Mouse (Mus musculus) embryonic facial prominence, embryonic 15.5 days (tissue): ENCODE data around the gene Art5. TPM values are rescaled to one million over a fixed set of nuclear protein-coding genes. Genes with fewer than 3 reads are reported as not detected.
A peak's percentile ranks its signal among the peaks of the same experiment; 100 is the strongest.
"Not testable (repeated sequence)": the region's sequence is repeated elsewhere in the genome, so short reads cannot be mapped to it uniquely, and the experiment has no call there.

Experiments
- ATAC-seq: fragments of 200-750 bp; cut with Nextera tagmentation; 2 replicates; pipeline ENCODE4 v1.8.0; 2017; ENCODE audit warnings: low read depth, moderate TSS enrichment; ENCODE audit not compliant: insufficient number of reproducible peaks, low FRiP score, low TSS enrichment
- H3K27ac ChIP-seq: fragments of 300-500 bp; sonication (generic); replicated peaks from 2 replicates; pipeline ENCODE4 v1.5.1; 2015; ENCODE audit warnings: mild to moderate bottlenecking, inconsistent platforms
- H3K27me3 ChIP-seq: fragments of 300-500 bp; sonication (generic); 2 replicates; pipeline ENCODE4 v1.6.1; 2015; ENCODE audit warnings: inconsistent platforms
- H3K36me3 ChIP-seq: fragments of 300-500 bp; sonication (generic); 2 replicates; pipeline ENCODE4 v1.6.1; 2015; ENCODE audit warnings: mild to moderate bottlenecking, inconsistent platforms
- H3K4me1 ChIP-seq: fragments of 300-500 bp; sonication (generic); 2 replicates; pipeline ENCODE4 v1.6.1; 2015; ENCODE audit warnings: inconsistent platforms
- H3K4me2 ChIP-seq: fragments of 300-500 bp; sonication (generic); replicated peaks from 2 replicates; pipeline ENCODE4 v1.6.1; 2015; ENCODE audit warnings: mild to moderate bottlenecking, inconsistent platforms
- H3K4me3 ChIP-seq: fragments of 300-500 bp; sonication (generic); replicated peaks from 2 replicates; pipeline ENCODE4 v1.5.1; 2015; ENCODE audit warnings: mild to moderate bottlenecking, inconsistent platforms
- H3K9ac ChIP-seq: fragments of 300-500 bp; sonication (generic); 2 replicates; pipeline ENCODE4 v1.6.1; 2015; ENCODE audit warnings: inconsistent platforms
- H3K9me3 ChIP-seq: fragments of 300-500 bp; sonication (generic); replicated peaks from 2 replicates; pipeline ENCODE4 v1.6.1; 2016; ENCODE audit warnings: inconsistent platforms
- WGBS: fragments of 180-500 bp; shearing (Covaris S2); methylation state at CpG from one replicate; pipeline ENCODE4 v1.1.7; 2015; 5-methylcytosine and 5-hydroxymethylcytosine counted together
- polyA plus RNA-seq: library from polyadenylated mRNA; unstranded; fragments of >200 nt; fragmentation: Nextera tagmentation; extraction: Ambion mirVana; gene quantifications from 2 replicates; pipeline ENCODE4 v1.2.1, GENCODE M21; 2015

Art5 gene
- polyA plus RNA-seq, 1 experiment from 2014 or later: 3.9 TPM

- H3K4me2 ChIP-seq: no peak overlapping the region
- no peak for ATAC-seq
- no peak overlapping the region for H3K4me3 ChIP-seq
- H3K4me1 ChIP-seq: no peaks in the 10 kb centered on the region
- no peak overlapping the region for H3K27ac ChIP-seq
- H3K9ac ChIP-seq: no peak overlapping the region
- H3K9me3 ChIP-seq: no peaks in the 10 kb centered on the region
- H3K36me3 ChIP-seq: peaks cover 62% of the 10 kb centered on the region
- WGBS: 88% methylated on average over 5 of the region's 5 CpGs
- H3K27me3 ChIP-seq: no peaks in the 10 kb centered on the region
Observed at GRCm38 (mm10) chr7:102081784-102082183, 27.5 kb downstream of the Art5 start.

- Histone ChIP-seq H3K4me3 (no peak overlapping the region), H3K27me3 (no peaks in the 10 kb centered on the region), H3K27ac (no peak overlapping the region), H3K4me2 (no peak overlapping the region), H3K9ac (no peak overlapping the region), H3K4me1 (no peaks in the 10 kb centered on the region), H3K36me3 (peaks cover 71% of the 10 kb centered on the region), H3K9me3 (no peaks in the 10 kb centered on the region)
- no peak for ATAC-seq
- WGBS: 90% methylated on average over 8 of the region's 8 CpGs
Observed at GRCm38 (mm10) chr7:102080311-102080710, 29.0 kb downstream of the Art5 start.

GRCm38 (mm10) chr7:102078517-102078916 is 30.8 kb downstream of the Art5 start:
- Histone ChIP-seq H3K27ac (no peak overlapping the region), H3K9ac (no peak overlapping the region), H3K36me3 (peaks cover 82% of the 10 kb centered on the region), H3K4me2 (no peak overlapping the region), H3K27me3 (no peaks in the 10 kb centered on the region), H3K4me1 (no peaks in the 10 kb centered on the region), H3K4me3 (no peak overlapping the region), H3K9me3 (no peaks in the 10 kb centered on the region)
- WGBS: 74% methylated on average over 7 of the region's 7 CpGs
- ATAC-seq: no peak

DNA sequence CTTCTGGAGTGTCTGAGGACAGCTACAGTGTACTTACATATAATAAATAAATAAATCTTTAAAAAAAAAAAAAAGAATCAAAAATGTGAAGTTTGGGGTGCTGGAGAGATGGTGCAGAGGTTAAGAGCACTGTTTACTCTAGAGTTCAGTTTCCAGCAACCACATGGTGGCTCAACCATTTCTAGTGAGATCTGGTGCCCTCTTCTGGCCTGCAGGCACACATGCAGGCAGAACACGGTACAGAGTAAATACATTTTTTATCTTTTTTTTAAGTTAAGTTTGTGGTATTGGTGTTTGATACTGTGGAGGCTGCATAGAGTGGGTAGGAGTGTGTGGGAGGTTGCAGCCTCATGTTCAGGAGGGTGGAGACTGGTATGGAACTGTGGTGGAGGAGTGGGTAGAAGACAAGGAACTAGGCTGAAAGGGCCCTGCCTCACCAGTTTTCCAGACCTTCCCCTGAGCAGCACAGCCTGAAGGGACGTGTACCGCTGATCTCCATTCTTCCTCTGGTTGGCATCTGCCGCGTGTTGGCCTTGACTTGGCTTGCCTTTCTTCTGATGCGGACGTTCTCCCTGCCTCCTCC is 32.5 kb downstream of the Art5 start:
- 74% methylated on average over 7 of the region's 7 CpGs for WGBS
- H3K27ac ChIP-seq: no peak overlapping the region
- no peaks in the 10 kb centered on the region for H3K27me3 ChIP-seq
- no peaks in the 10 kb centered on the region for H3K4me1 ChIP-seq
- ATAC-seq: peak; percentile 34; the same call in 1 of the 2 replicates
- H3K9me3 ChIP-seq: no peaks in the 10 kb centered on the region
- H3K4me3 ChIP-seq: no peak overlapping the region
- H3K9ac ChIP-seq: no peak overlapping the region
- no peak overlapping the region for H3K4me2 ChIP-seq
- H3K36me3 ChIP-seq: peaks cover 82% of the 10 kb centered on the region

- H3K4me2 ChIP-seq: peak overlapping the region; percentile 68
- H3K27ac ChIP-seq: no peak overlapping the region
- 64% methylated on average over 6 of the region's 6 CpGs for WGBS
- ATAC-seq: no peak
- no peaks in the 10 kb centered on the region for H3K27me3 ChIP-seq
- peaks cover 18% of the 10 kb centered on the region for H3K4me1 ChIP-seq
- H3K36me3 ChIP-seq: peaks cover 4% of the 10 kb centered on the region; the same call in 1 of the 2 replicates
- no peaks in the 10 kb centered on the region for H3K9me3 ChIP-seq
- peak overlapping the region; percentile 78 for H3K4me3 ChIP-seq
- peak overlapping the region; percentile 41 for H3K9ac ChIP-seq
Observed at GRCm38 (mm10) chr7:102066363-102066762, 42.9 kb downstream of the Art5 start.

DNA sequence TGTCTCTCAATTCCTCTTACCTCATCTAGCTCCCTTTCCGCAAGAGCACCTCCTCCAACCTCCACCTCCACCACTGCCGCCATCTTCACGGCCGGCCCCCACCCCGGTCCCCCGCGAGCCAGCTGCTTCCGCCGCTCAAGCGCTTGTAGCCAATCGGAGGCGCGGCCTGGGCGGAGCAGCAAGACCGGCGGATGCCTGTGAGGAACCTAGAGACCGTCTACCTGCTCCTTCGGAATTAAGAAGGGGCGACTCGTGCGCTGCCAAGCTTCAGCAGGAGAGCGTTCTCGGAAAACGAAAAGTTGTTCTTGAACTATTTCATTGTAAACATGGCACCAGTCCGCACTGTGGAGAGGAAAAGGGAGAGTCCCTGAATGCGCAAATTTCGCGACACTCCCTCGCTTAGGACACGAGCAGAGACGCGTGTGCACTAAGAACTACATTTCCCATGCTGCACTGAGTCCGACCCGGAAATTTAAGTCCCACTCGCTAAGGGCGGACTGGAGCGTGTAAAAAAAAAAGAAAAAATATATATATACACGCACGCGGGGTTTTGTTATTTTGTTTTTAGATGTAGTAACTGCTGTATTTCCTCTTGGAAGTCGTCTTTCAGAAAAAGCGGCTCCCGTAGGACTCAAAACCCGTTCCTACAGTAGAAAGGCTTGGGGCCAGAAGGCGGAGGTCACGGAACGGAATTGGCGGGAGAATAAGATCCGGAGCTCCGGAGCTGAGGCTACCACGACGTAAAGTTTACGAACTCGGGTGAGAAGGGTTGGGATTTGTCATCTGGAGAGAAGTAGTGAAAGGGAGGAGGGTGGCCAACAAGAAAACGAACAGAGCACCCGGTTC is 44.0 kb downstream of the Art5 start, which contains the start of the genes Rnf121, Xndc1 and Xntrpc:
Gene Rnf121 (minus strand): TSS at position 424 of the 846 bp plus-strand sequence.
Gene Xndc1 (plus strand): TSS at position 466 of the 846 bp plus-strand sequence.
Gene Xntrpc (plus strand): TSS at position 668 of the 846 bp plus-strand sequence.
- Histone ChIP-seq H3K9me3 (no peaks in the 10 kb centered on the region), H3K4me2 (peak within 1 kb of the TSS; percentile 68), H3K4me1 (peaks cover 18% of the 10 kb centered on the region), H3K27ac (peak within 1 kb of the TSS; percentile 88), H3K36me3 (peaks cover 4% of the 10 kb centered on the region; the same call in 1 of the 2 replicates), H3K4me3 (peak within 1 kb of the TSS; percentile 78), H3K27me3 (no peaks in the 10 kb centered on the region), H3K9ac (peak within 1 kb of the TSS; percentile 45)
- ATAC-seq: peak; percentile 99
- WGBS: under 1% methylated on average over 56 of the region's 56 CpGs

DNA sequence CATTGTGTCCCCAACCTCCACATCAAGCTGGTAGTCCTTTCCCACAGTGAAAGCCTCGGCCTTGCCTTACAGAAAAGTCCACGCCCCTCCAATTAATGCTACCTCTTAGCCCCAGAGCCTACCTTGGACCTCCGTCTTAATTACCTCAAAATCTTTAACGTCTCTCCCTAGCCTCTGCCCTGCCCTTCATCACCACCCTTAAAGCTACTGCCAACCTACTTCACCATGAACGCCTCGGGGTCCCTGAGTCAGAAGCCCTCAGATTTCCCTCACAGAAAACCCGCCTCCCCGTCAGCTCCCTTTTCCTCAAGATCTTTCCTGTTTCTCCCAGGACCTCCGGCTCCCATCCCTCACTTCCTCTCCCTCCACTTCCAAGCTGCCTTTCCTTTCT is 44.6 kb downstream of the Art5 start:
- no peak for ATAC-seq
- Histone ChIP-seq H3K4me3 (peak overlapping the region; percentile 78), H3K9me3 (no peaks in the 10 kb centered on the region), H3K9ac (peak overlapping the region; percentile 45), H3K4me1 (peaks cover 18% of the 10 kb centered on the region), H3K4me2 (peak overlapping the region; percentile 68), H3K36me3 (peaks cover 4% of the 10 kb centered on the region; the same call in 1 of the 2 replicates), H3K27me3 (no peaks in the 10 kb centered on the region), H3K27ac (peak overlapping the region; percentile 88)
- WGBS: 1% methylated on average over 9 of the region's 9 CpGs

- Histone ChIP-seq H3K4me2 (peak overlapping the region; percentile 68), H3K27me3 (no peaks in the 10 kb centered on the region), H3K9ac (no peak overlapping the region), H3K27ac (no peak overlapping the region), H3K9me3 (no peaks in the 10 kb centered on the region), H3K36me3 (peaks cover 8% of the 10 kb centered on the region; the same call in 1 of the 2 replicates), H3K4me3 (peak overlapping the region; percentile 78), H3K4me1 (peaks cover 18% of the 10 kb centered on the region)
- WGBS: 70% methylated on average over 9 of the region's 9 CpGs
- ATAC-seq: no peak
Observed at GRCm38 (mm10) chr7:102063891-102064290, 45.4 kb downstream of the Art5 start.

DNA sequence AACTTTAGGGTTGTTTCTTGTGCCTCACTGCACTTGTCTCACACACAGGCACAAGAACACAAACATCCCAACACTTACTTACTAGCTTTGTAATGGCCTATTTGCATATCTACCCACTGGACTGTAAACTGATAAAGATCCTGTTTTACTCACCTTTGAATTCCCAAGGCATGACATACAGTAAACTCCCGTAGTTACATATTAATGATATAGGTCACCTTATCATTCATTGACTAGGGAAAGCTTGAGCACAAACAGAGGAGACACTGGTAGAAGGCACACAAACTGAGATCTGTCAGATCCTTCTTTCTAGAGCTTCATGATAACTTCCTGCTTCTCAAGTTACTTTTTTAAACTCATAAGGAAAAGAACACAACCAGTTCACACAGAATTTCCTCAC is 47.1 kb downstream of the Art5 start:
- Histone ChIP-seq H3K9me3 (no peaks in the 10 kb centered on the region), H3K4me3 (no peak overlapping the region), H3K4me1 (peaks cover 18% of the 10 kb centered on the region), H3K27me3 (no peaks in the 10 kb centered on the region), H3K9ac (no peak overlapping the region), H3K4me2 (no peak overlapping the region), H3K27ac (no peak overlapping the region), H3K36me3 (peaks cover 10% of the 10 kb centered on the region; the same call in 1 of the 2 replicates)
- ATAC-seq: no peak
- WGBS: 91% methylated on average over 1 of the region's 1 CpGs

DNA sequence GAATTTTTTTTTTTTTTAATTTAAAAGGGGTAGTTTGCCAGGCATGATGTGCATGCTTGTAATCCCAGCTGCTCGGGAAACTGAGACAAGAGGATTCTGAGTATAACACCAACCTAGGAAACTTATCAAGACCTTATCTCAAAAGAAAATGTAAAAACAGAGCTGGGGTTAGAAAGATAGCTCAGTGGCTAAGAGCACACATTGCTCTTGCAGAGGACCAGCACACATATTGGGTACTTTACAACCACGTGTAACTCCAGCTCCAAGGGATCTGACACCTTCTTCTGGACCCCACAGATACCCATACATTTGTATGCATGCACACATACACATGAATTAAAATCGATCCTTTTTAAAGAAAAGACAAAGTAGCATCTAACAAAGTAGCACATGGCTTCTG is 47.9 kb downstream of the Art5 start:
- ATAC-seq: no peak
- WGBS: 90% methylated on average over 3 of the region's 3 CpGs
- Histone ChIP-seq H3K4me1 (peaks cover 14% of the 10 kb centered on the region), H3K4me2 (no peak overlapping the region), H3K36me3 (peaks cover 16% of the 10 kb centered on the region), H3K9me3 (no peaks in the 10 kb centered on the region), H3K27ac (no peak overlapping the region), H3K9ac (no peak overlapping the region), H3K4me3 (no peak overlapping the region), H3K27me3 (no peaks in the 10 kb centered on the region)

- ATAC-seq, H3K27me3 ChIP-seq, H3K4me3 ChIP-seq: not testable (repeated sequence)
Observed at GRCm38 (mm10) chr7:102048524-102048923, 60.8 kb downstream of the Art5 start.

More at GRCm38 (mm10) chr7:102048524-102048923, 60.8 kb downstream of the Art5 start:
- H3K4me2 ChIP-seq, H3K9ac ChIP-seq, H3K27ac ChIP-seq, H3K9me3 ChIP-seq, H3K4me1 ChIP-seq: not testable (repeated sequence)
- H3K36me3 ChIP-seq: 0 out of 2 replicates have a peak, but pooled peaks cover 19% of the 10 kb centered on the region
